Mouse (Mus musculus): ENCODE data around the gene C130079G13Rik. TPM values are rescaled to one million over a fixed set of nuclear protein-coding genes. Genes with fewer than 3 reads are reported as not detected.

C130079G13Rik gene
- polyA plus RNA-seq, 1 experiment = not detected

- no peak overlapping the region for H3K27ac ChIP-seq (ENCODE audit: control insufficient read depth, insufficient read depth, low read depth, low read length)
- no peak overlapping the region for H3K4me3 ChIP-seq (ENCODE audit: control insufficient read depth, low read depth, low read length)
- H3K27me3 ChIP-seq (ENCODE audit: control insufficient read depth, insufficient read depth, low read length) = no peaks in the 10 kb centered on the region
- TF ChIP-seq CTCF (IDR thresholded peaks at IDR 0.05; ENCODE audit: control insufficient read depth, insufficient read depth, insufficient replicate concordance, low read depth, low read length) (no peak), POLR2A (IDR thresholded peaks at IDR 0.05; ENCODE audit: control insufficient read depth, low read depth, low read length) (no peak)
- H3K36me3 ChIP-seq (ENCODE audit: control insufficient read depth, insufficient read depth, low read length) = no peaks in the 10 kb centered on the region
- H3K4me1 ChIP-seq (ENCODE audit: control insufficient read depth, insufficient read depth, low read length) = no peaks in the 10 kb centered on the region
Measured at GRCm38 (mm10) chr3:59974591-59974990, 49.6 kb downstream of the C130079G13Rik start.

Other genes starting within 250 kb of the C130079G13Rik start
- gene Gm5538, start 195.4 kb upstream of the C130079G13Rik start, polyA plus RNA-seq (2012; rRNA removed) = 1.8 and 2.0 TPM in 2 replicates
- gene Gm8298, start 64.2 kb upstream of the C130079G13Rik start, polyA plus RNA-seq (2012; rRNA removed) = not detected in 2 replicates
- gene Aadacl2, start 81.5 kb downstream of the C130079G13Rik start, polyA plus RNA-seq (2012; rRNA removed) = not detected in 2 replicates
- not detected in 2 replicates for gene Aadac, start 100.5 kb downstream of the C130079G13Rik start, polyA plus RNA-seq (2012; rRNA removed)
- gene Sucnr1, start 156.7 kb downstream of the C130079G13Rik start, polyA plus RNA-seq (2012; rRNA removed) = 0.10 and 0.24 TPM in 2 replicates

Data from testis, adult 2 months (tissue).